Mouse (Mus musculus): ENCODE measurements at regions not wholly inside any gene's neighbourhood (a gene's known extent, or its start where the extent isn't known, plus 50 kb on each side); places are given as distances from the start of the nearest gene placed in this dataset.
"Not testable (repeated sequence)": the region's sequence is repeated elsewhere in the genome, so short reads cannot be mapped to it uniquely, and the experiment has no call there.

DNA sequence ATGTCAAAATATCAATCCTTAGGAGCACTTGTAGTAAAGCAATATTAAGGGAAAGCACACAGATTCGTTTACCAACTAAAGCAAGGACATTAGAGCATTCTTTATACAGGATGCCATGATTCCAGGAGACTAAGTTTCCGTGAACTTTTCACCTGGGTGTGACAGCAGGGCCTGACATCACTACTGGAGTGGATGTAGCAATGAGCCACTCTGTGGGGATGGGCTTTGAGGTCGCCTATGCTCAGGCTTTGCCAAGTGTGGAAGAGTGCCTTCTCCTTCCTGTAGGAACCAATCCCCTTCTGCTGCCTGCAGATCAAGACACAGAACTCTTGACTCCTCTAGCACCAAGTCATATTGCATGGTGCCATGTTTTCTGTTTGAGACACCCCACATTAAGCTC, 85.3 kb upstream of the Trim24 start:
- not testable (repeated sequence) for TF ChIP-seq POLR2AphosphoS2 (IDR thresholded peaks at IDR 0.05; ENCODE audit: insufficient read length, low read depth); SRF (IDR thresholded peaks at IDR 0.05; ENCODE audit: control insufficient read depth, insufficient read length, low read depth); E2F4 (IDR thresholded peaks at IDR 0.05; ENCODE audit: insufficient read depth); POLR2A (IDR thresholded peaks at IDR 0.05; ENCODE audit: insufficient read length, low read depth); USF1 (IDR thresholded peaks at IDR 0.05; ENCODE audit: low read depth); MAX (IDR thresholded peaks at IDR 0.05; ENCODE audit: low read depth); MYOG (IDR thresholded peaks at IDR 0.05; ENCODE audit: control insufficient read depth in 1 of 3, insufficient read depth in 1 of 3, insufficient read length in 2 of 3, low read depth in 2 of 3)

Data from myocyte (in vitro differentiated cells).